ENCODE assay signal across 26 mouse cellular contexts in the genomic region with DNA sequence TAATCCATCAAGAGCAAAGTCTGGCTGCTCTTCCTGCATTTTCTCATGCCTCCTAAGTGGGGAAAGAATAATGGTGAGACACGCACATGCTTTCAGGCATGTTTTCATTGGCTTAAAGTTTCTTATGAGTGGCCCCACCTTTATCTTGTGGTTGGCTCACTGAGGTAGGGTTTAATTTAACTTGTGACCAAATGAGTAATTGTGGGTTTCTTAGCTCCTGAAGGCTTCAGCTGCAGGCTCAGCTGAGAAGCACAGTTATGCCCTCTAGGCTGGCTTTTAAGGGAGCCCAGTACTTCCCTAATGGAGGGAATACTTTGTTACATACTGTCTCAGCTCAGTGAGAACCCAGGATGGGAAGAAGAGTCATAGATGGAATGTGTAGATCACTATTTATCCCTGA. TPM values are rescaled to one million over a fixed set of nuclear protein-coding genes. Genes with fewer than 3 reads are reported as not detected.
DNase-seq lines count a peak whose midpoint lies in the region; ATAC-seq and TF ChIP-seq lines count a peak whose summit lies in the region.
"Had no signal": no experiment of that assay in that cellular context is flagged by ENCODE, and none has a peak within 500 bp of the region (broad histone marks: within the 10 kb centered on the region; RNA-seq: fewer than 3 reads in every experiment).

No protein-coding gene starts in this region.

- H3K9ac ChIP-seq in embryonic facial prominence, embryonic 14.5 days (ENCODE audit: low read depth, low read length): no peak overlapping the region
- no peak overlapping the region for H3K9ac ChIP-seq in CH12.LX (ENCODE audit: insufficient read depth, low read depth)
- no peak overlapping the region for H3K9ac ChIP-seq in heart, embryonic 12.5 days
- H3K9ac ChIP-seq: embryonic facial prominence, embryonic 12.5 days; embryonic facial prominence, embryonic 15.5 days; forebrain, embryonic 13.5 days; forebrain, embryonic 15.5 days; forebrain, postnatal 0 days had no signal

- TF ChIP-seq CTCF in CH12.LX (conservative IDR thresholded peaks at IDR 0.05 in 1 of 2, IDR thresholded peaks at IDR 0.05 in 1 of 2; ENCODE audit: low read depth in 2 of 2, low read length in 2 of 2) (no peak), Patski (IDR thresholded peaks at IDR 0.05) (peak; percentile 24)

- POLR2A ChIA-PET in Patski (lab: Charles Lee): no interaction called here

- in situ Hi-C loops in CH12.LX (cut with MboI; ENCODE audit: low pct_ligation_motif_present, low pct_unique_long_range_greater_than_20kb, low sequenced_read_pairs): no loop called here
- in situ Hi-C loops in Patski (cut with MboI; ENCODE audit: low pct_unique_long_range_greater_than_20kb): loop anchor here (5.0 to 10.0 kb wide), 2 partner anchors 157 to 459 kb away; no protein-coding TSS in a partner anchor

- TF ChIP-seq EP300 in CH12.LX (IDR thresholded peaks at IDR 0.05; ENCODE audit: low read length): no peak

- no peak overlapping the region for H3K27ac ChIP-seq in embryonic facial prominence, embryonic 14.5 days (replicated peaks; ENCODE audit: low read depth, low read length)
- H3K27ac ChIP-seq in embryonic facial prominence, embryonic 10.5 days (replicated peaks): no peak overlapping the region
- no peak overlapping the region for H3K27ac ChIP-seq in CH12.LX (ENCODE audit: insufficient read depth, low read depth)
- no peak overlapping the region for H3K27ac ChIP-seq in heart, embryonic 12.5 days (ENCODE audit: poor library complexity, severe bottlenecking)
- H3K27ac ChIP-seq: embryonic facial prominence, embryonic 12.5 days; embryonic facial prominence, embryonic 15.5 days; forebrain, embryonic 13.5 days; forebrain, embryonic 15.5 days had no signal

- no peak overlapping the region for H3K4me2 ChIP-seq in embryonic facial prominence, embryonic 14.5 days (ENCODE audit: low read depth, low read length)
- no peak overlapping the region for H3K4me2 ChIP-seq in CH12.LX (ENCODE audit: insufficient read depth, low read depth, poor library complexity, severe bottlenecking)
- no peak overlapping the region for H3K4me2 ChIP-seq in heart, embryonic 12.5 days
- H3K4me2 ChIP-seq: embryonic facial prominence, embryonic 12.5 days; embryonic facial prominence, embryonic 15.5 days; forebrain, embryonic 13.5 days; forebrain, embryonic 15.5 days had no signal

- no peaks in the 10 kb centered on the region for H3K79me2 ChIP-seq in CH12.LX (replicated peaks; ENCODE audit: control insufficient read depth, extremely low read depth, insufficient read depth, poor library complexity, severe bottlenecking)

- H3K4me1 ChIP-seq in embryonic facial prominence, embryonic 14.5 days (ENCODE audit: control insufficient read depth, insufficient read depth, low read length): no peaks in the 10 kb centered on the region
- no peaks in the 10 kb centered on the region for H3K4me1 ChIP-seq in embryonic facial prominence, embryonic 10.5 days
- H3K4me1 ChIP-seq in CH12.LX (ENCODE audit: control insufficient read depth in 1 of 2, insufficient read depth in 2 of 2): peaks cover 5 to 35% of the 10 kb centered on the region in 2 experiments
- H3K4me1 ChIP-seq in heart, embryonic 12.5 days (replicated peaks): no peaks in the 10 kb centered on the region
- H3K4me1 ChIP-seq: embryonic facial prominence, embryonic 12.5 days; embryonic facial prominence, embryonic 15.5 days; forebrain, embryonic 13.5 days; forebrain, embryonic 15.5 days had no signal

- no peaks in the 10 kb centered on the region for H3K9me3 ChIP-seq in embryonic facial prominence, embryonic 14.5 days (ENCODE audit: control insufficient read depth, low read length)
- no peaks in the 10 kb centered on the region for H3K9me3 ChIP-seq in embryonic facial prominence, embryonic 10.5 days
- H3K9me3 ChIP-seq in CH12.LX (replicated peaks; ENCODE audit: low read length): no peaks in the 10 kb centered on the region
- no peaks in the 10 kb centered on the region for H3K9me3 ChIP-seq in heart, embryonic 12.5 days (replicated peaks)
- H3K9me3 ChIP-seq: embryonic facial prominence, embryonic 12.5 days; embryonic facial prominence, embryonic 15.5 days; forebrain, embryonic 13.5 days; forebrain, embryonic 15.5 days had no signal

- no peak overlapping the region for H3K4me3 ChIP-seq in embryonic facial prominence, embryonic 14.5 days (ENCODE audit: low read depth, low read length)
- no peak overlapping the region for H3K4me3 ChIP-seq in embryonic facial prominence, embryonic 10.5 days
- H3K4me3 ChIP-seq in CH12.LX (replicated peaks in 1 of 3; ENCODE audit: low read depth in 2 of 3, low read length in 2 of 3, poor library complexity in 1 of 3): no peak overlapping the region
- H3K4me3 ChIP-seq in heart, embryonic 12.5 days: no peak overlapping the region
- H3K4me3 ChIP-seq: embryonic facial prominence, embryonic 12.5 days; embryonic facial prominence, embryonic 15.5 days; erythroblast, embryonic 14.5 days; forebrain, embryonic 13.5 days; forebrain, embryonic 15.5 days had no signal

- 84% methylated on average over 1 of the region's 1 CpGs for WGBS in embryonic facial prominence, embryonic 14.5 days
- 92% methylated on average over 1 of the region's 1 CpGs for WGBS in embryonic facial prominence, embryonic 10.5 days
- 75% methylated on average over 1 of the region's 1 CpGs for WGBS in heart, embryonic 12.5 days

- TF ChIP-seq RAD21 in CH12.LX (IDR thresholded peaks at IDR 0.05; ENCODE audit: low read depth, low read length): no peak

- TF ChIP-seq POLR2A in CH12.LX (IDR thresholded peaks at IDR 0.05; ENCODE audit: low read depth, low read length): no peak

- no peaks in the 10 kb centered on the region for H3K27me3 ChIP-seq in embryonic facial prominence, embryonic 14.5 days (replicated peaks; ENCODE audit: control insufficient read depth, insufficient read depth, low read length)
- no peaks in the 10 kb centered on the region for H3K27me3 ChIP-seq in embryonic facial prominence, embryonic 10.5 days (replicated peaks; ENCODE audit: low read depth, poor library complexity, severe bottlenecking)
- no peaks in the 10 kb centered on the region for H3K27me3 ChIP-seq in CH12.LX (replicated peaks)
- no peaks in the 10 kb centered on the region for H3K27me3 ChIP-seq in Patski
- no peaks in the 10 kb centered on the region for H3K27me3 ChIP-seq in heart, embryonic 12.5 days (replicated peaks)
- H3K27me3 ChIP-seq: embryonic facial prominence, embryonic 12.5 days; embryonic facial prominence, embryonic 15.5 days; forebrain, embryonic 13.5 days; forebrain, embryonic 15.5 days had no signal

- dilution Hi-C loops in CH12.LX (cut with MboI; ENCODE audit: extremely low pct_ligation_motif_present, extremely low pct_unique_long_range_greater_than_20kb, low sequenced_read_pairs): no loop called here

- DNase-seq in embryonic facial prominence, embryonic 14.5 days (ENCODE audit: low spot score): peak; percentile 8
- no peak for DNase-seq in embryonic facial prominence, embryonic 10.5 days (ENCODE audit: low spot score)
- DNase-seq in CH12.LX (ENCODE audit: extremely low read depth): peak; percentile 40
- peak; percentile 75 for DNase-seq in Patski (ENCODE audit: low read depth, low spot score)
- no peak for DNase-seq in frontal cortex, postnatal 10 days (ENCODE audit: low spot score in 2 of 2)
- DNase-seq in kidney, postnatal 4 days: no peak
- DNase-seq: adrenal gland, adult 2 months; adrenal gland, postnatal 10 days; adrenal gland, postnatal 25 days; B cell, adult 2 months; cerebellum, adult 11 months; cerebellum, adult 18-20 months; cerebellum, adult 8-10 months; cerebellum, adult 9-11 months; cerebellum, postnatal 14 days; cerebellum, postnatal 36 days; embryo, embryonic 11 days; forebrain, postnatal 0 days had no signal

- no peaks in the 10 kb centered on the region for H3K36me3 ChIP-seq in embryonic facial prominence, embryonic 14.5 days (ENCODE audit: control insufficient read depth, insufficient read depth, low read length)
- H3K36me3 ChIP-seq in embryonic facial prominence, embryonic 10.5 days (replicated peaks): no peaks in the 10 kb centered on the region
- no peaks in the 10 kb centered on the region for H3K36me3 ChIP-seq in CH12.LX (replicated peaks in 1 of 2; ENCODE audit: control insufficient read depth in 1 of 2, insufficient read depth in 1 of 2, low read length in 1 of 2)
- no peaks in the 10 kb centered on the region for H3K36me3 ChIP-seq in heart, embryonic 12.5 days
- H3K36me3 ChIP-seq: embryonic facial prominence, embryonic 12.5 days; embryonic facial prominence, embryonic 15.5 days; forebrain, embryonic 15.5 days had no signal

- CTCF ChIA-PET in Patski (lab: Charles Lee): interaction anchor here (1.3 to 1.5 kb wide), 2 partner anchors 50 to 484 kb away, joined by 4 read pairs; no protein-coding TSS in a partner anchor

- no peak for ATAC-seq in embryonic facial prominence, embryonic 14.5 days (ENCODE audit: low read depth)
- peak; percentile 63 for ATAC-seq in Patski
- no peak for ATAC-seq in heart, embryonic 12.5 days (ENCODE audit: insufficient number of reproducible peaks, low FRiP score)
- ATAC-seq: CD4-positive, CD25-positive, alpha-beta regulatory T cell, adult 4 months; forebrain, embryonic 13.5 days; forebrain, embryonic 15.5 days; forebrain, postnatal 0 days had no signal

TF ChIP-seq in CH12.LX, 34 proteins besides CTCF, POLR2A, EP300 and RAD21 (continues in another document):
- TF ChIP-seq MXI1 (IDR thresholded peaks at IDR 0.05; ENCODE audit: low read depth, low read length) (no peak), NRF1 (IDR thresholded peaks at IDR 0.05; ENCODE audit: low read depth, low read length) (no peak), JUN (IDR thresholded peaks at IDR 0.05; ENCODE audit: insufficient read depth, low read depth, low read length) (no peak), ELF1 (IDR thresholded peaks at IDR 0.05; ENCODE audit: low read depth, low read length) (no peak), IRF4 (IDR thresholded peaks at IDR 0.05; ENCODE audit: low read depth, low read length) (no peak), SIN3A (IDR thresholded peaks at IDR 0.05; ENCODE audit: low read length) (no peak), JUND (conservative IDR thresholded peaks at IDR 0.05; ENCODE audit: low read depth, low read length) (no peak), E2F4 (IDR thresholded peaks at IDR 0.05; ENCODE audit: insufficient replicate concordance, low read depth, low read length) (no peak), BHLHE40 (IDR thresholded peaks at IDR 0.05; ENCODE audit: low read depth, low read length) (no peak), UBTF (IDR thresholded peaks at IDR 0.05; ENCODE audit: low read depth, low read length) (no peak), ZC3H11A (IDR thresholded peaks at IDR 0.05; ENCODE audit: low read depth, low read length) (no peak), ETS1 (conservative IDR thresholded peaks at IDR 0.05; ENCODE audit: low read depth, low read length) (no peak)

RNA-seq across cellular contexts. Expression of gene Grb10, which starts 37.0 kb away (rescaled TPM):
- 250 and 271 TPM in 2 replicates for polyA plus RNA-seq in embryonic facial prominence, embryonic 14.5 days (2014; fragmentation: Nextera tagmentation; extraction: Ambion mirVana)
- polyA plus RNA-seq in embryonic facial prominence, embryonic 10.5 days (2016; fragmentation: Nextera tagmentation; extraction: Ambion mirVana): 637 and 676 TPM in 2 replicates
- 142 and 189 TPM in 2 replicates for total RNA-seq in CH12.LX (2012; rRNA removed)
- 114 and 137 TPM in 2 replicates for total RNA-seq in CH12.LX (2014; rRNA removed)
- polyA plus RNA-seq in CH12.LX (2012; ENCODE audit: insufficient read length, low read depth): 32.2 and 38.4 TPM in 2 replicates
- polyA plus RNA-seq in Patski (2021): 52.8 TPM
- 817 and 830 TPM in 2 replicates for polyA plus RNA-seq in heart, embryonic 12.5 days (2016; fragmentation: Nextera tagmentation; extraction: Ambion mirVana)
- total RNA-seq: MEL had no signal

Comparison
In these comparisons a context has a peak if more than half of its experiments do, and no peak if none do; other contexts are left out.
1. DNase-seq: peak in embryonic facial prominence, embryonic 14.5 days (single experiment), CH12.LX (single experiment) and Patski (single experiment); none in embryonic facial prominence, embryonic 10.5 days (single experiment), frontal cortex, postnatal 10 days (0 of 2) and kidney, postnatal 4 days (0 of 2).